Mouse (Mus musculus): ENCODE results near the gene Aff1. TPM values are rescaled to one million over a fixed set of nuclear protein-coding genes. Genes with fewer than 3 reads are reported as not detected.

The Aff1 gene
- polyA plus RNA-seq, 1 experiment from 2014 or later = 13.5 TPM

- no peaks in the 10 kb centered on the region for H3K9me3 ChIP-seq (replicated peaks; ENCODE audit: control insufficient read depth, low read length)
- 76% methylated on average over 5 of the region's 5 CpGs for WGBS
Measured at GRCm38 (mm10) chr5:103716824-103717342, 24.7 kb downstream of the Aff1 start.

DNA sequence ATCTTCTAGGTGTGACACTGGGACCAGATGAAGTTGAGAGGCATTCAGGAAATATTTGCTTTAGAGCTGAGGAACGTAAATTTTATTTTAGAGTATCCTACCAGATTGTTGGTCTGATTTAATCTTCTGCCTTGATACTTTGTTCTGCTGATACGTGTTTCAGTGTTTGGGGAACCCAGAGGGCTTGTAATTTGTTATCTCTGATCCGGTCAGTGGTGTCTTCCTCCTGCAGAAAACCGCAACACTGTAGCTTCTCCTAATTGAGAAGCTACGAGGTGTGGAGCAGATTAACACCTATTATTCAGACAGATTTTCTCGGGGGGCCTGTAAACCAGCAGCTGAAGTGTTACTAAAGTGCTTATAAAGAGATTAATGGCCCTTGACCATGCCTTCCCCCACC, 27.0 kb downstream of the Aff1 start:
- Histone ChIP-seq H3K27me3 (ENCODE audit: control insufficient read depth, insufficient read depth, low read length) (no peaks in the 10 kb centered on the region), H3K4me2 (ENCODE audit: low read depth, low read length) (no peak overlapping the region), H3K27ac (ENCODE audit: low read length) (no peak overlapping the region), H3K36me3 (ENCODE audit: control insufficient read depth, insufficient read depth) (no peaks in the 10 kb centered on the region), H3K9me3 (replicated peaks; ENCODE audit: control insufficient read depth, low read length) (no peaks in the 10 kb centered on the region), H3K4me1 (ENCODE audit: control insufficient read depth, insufficient read depth, low read length) (0 out of 2 replicates have a peak, but pooled peaks cover 3% of the 10 kb centered on the region), H3K9ac (ENCODE audit: low read length) (no peak overlapping the region), H3K4me3 (ENCODE audit: low read length) (no peak overlapping the region)
- ATAC-seq (replicated peaks; ENCODE audit: extremely low read depth, insufficient read depth, low FRiP score) = no peak
- 36% methylated on average over 6 of the region's 6 CpGs for WGBS

More at GRCm38 (mm10) chr5:103716824-103717342, 24.7 kb downstream of the Aff1 start:
- no peak overlapping the region for H3K4me2 ChIP-seq (ENCODE audit: low read depth, low read length)
- 0 out of 2 replicates have a peak, but pooled peaks cover 3% of the 10 kb centered on the region for H3K4me1 ChIP-seq (ENCODE audit: control insufficient read depth, insufficient read depth, low read length)
- no peak overlapping the region for H3K27ac ChIP-seq (ENCODE audit: low read length)
- no peak for ATAC-seq (replicated peaks; ENCODE audit: extremely low read depth, insufficient read depth, low FRiP score)
- no peak overlapping the region for H3K4me3 ChIP-seq (ENCODE audit: low read length)
- no peak overlapping the region for H3K9ac ChIP-seq (ENCODE audit: low read length)
- H3K36me3 ChIP-seq (ENCODE audit: control insufficient read depth, insufficient read depth) = no peaks in the 10 kb centered on the region
- H3K27me3 ChIP-seq (ENCODE audit: control insufficient read depth, insufficient read depth, low read length) = no peaks in the 10 kb centered on the region

DNA sequence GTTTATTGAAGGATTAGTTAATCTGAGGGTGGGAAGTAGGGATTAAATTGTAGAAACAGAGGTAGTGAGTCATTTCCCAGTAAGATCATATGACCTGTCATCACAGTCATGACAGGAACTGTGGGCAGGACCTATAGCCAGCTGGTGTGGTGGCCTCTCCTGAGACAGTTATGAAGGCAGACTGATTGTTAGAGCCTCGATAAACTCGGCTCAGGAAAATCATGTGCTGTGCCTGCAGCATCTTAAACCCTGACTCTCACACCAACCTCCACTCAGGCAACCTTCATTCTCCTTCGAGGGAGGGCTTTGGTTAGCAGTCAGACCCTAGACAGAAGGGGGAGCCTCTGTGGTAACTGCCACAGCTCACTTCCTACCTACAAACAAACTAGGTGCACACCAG, 27.7 kb downstream of the Aff1 start:
- 0 out of 2 replicates have a peak, but pooled peaks cover 3% of the 10 kb centered on the region for H3K4me1 ChIP-seq (ENCODE audit: control insufficient read depth, insufficient read depth, low read length)

GRCm38 (mm10) chr5:103720967-103721366, 28.8 kb downstream of the Aff1 start:
- H3K27ac ChIP-seq (ENCODE audit: low read length) = no peak overlapping the region
- no peak overlapping the region for H3K4me3 ChIP-seq (ENCODE audit: low read length)
- no peak overlapping the region for H3K9ac ChIP-seq (ENCODE audit: low read length)
- 58% methylated on average over 6 of the region's 6 CpGs for WGBS
- no peak overlapping the region for H3K4me2 ChIP-seq (ENCODE audit: low read depth, low read length)
- ATAC-seq (replicated peaks; ENCODE audit: extremely low read depth, insufficient read depth, low FRiP score) = no peak
- 0 out of 2 replicates have a peak, but pooled peaks cover 3% of the 10 kb centered on the region for H3K4me1 ChIP-seq (ENCODE audit: control insufficient read depth, insufficient read depth, low read length)
- H3K9me3 ChIP-seq (replicated peaks; ENCODE audit: control insufficient read depth, low read length) = no peaks in the 10 kb centered on the region
- H3K27me3 ChIP-seq (ENCODE audit: control insufficient read depth, insufficient read depth, low read length) = no peaks in the 10 kb centered on the region
- no peaks in the 10 kb centered on the region for H3K36me3 ChIP-seq (ENCODE audit: control insufficient read depth, insufficient read depth)

More for the DNA sequence above, 27.7 kb downstream of the Aff1 start:
- Histone ChIP-seq H3K9ac (ENCODE audit: low read length) (no peak overlapping the region), H3K27me3 (ENCODE audit: control insufficient read depth, insufficient read depth, low read length) (no peaks in the 10 kb centered on the region), H3K27ac (ENCODE audit: low read length) (no peak overlapping the region), H3K4me2 (ENCODE audit: low read depth, low read length) (no peak overlapping the region), H3K4me3 (ENCODE audit: low read length) (no peak overlapping the region), H3K9me3 (replicated peaks; ENCODE audit: control insufficient read depth, low read length) (no peaks in the 10 kb centered on the region), H3K36me3 (ENCODE audit: control insufficient read depth, insufficient read depth) (no peaks in the 10 kb centered on the region)
- no peak for ATAC-seq (replicated peaks; ENCODE audit: extremely low read depth, insufficient read depth, low FRiP score)
- 30% methylated on average over 3 of the region's 3 CpGs for WGBS

DNA sequence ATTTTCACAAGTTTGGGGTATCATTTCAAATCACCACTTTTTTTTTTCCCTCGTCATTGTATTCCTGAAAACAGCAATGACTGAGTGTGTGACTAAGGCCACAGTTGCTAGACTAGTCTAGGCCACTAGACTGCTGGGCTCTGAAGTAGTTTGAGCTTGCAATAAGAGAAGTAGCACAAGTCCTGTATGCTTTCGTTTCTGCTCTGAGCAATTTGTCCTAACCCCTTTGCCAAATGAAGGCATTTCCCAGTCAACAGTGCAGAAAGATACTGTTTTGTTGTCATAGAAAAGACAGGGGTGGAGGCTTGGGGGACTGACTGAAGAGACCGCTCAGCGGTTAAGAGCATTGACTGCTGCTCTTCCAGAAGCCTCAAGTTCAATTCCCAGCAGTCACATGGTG, 29.3 kb downstream of the Aff1 start:
- H3K27me3 ChIP-seq (ENCODE audit: control insufficient read depth, insufficient read depth, low read length) = no peaks in the 10 kb centered on the region
- 0 out of 2 replicates have a peak, but pooled peaks cover 3% of the 10 kb centered on the region for H3K4me1 ChIP-seq (ENCODE audit: control insufficient read depth, insufficient read depth, low read length)
- H3K9ac ChIP-seq (ENCODE audit: low read length) = no peak overlapping the region
- WGBS = 75% methylated on average over 4 of the region's 4 CpGs
- H3K36me3 ChIP-seq (ENCODE audit: control insufficient read depth, insufficient read depth) = no peaks in the 10 kb centered on the region
- H3K9me3 ChIP-seq (replicated peaks; ENCODE audit: control insufficient read depth, low read length) = no peaks in the 10 kb centered on the region
- no peak overlapping the region for H3K4me2 ChIP-seq (ENCODE audit: low read depth, low read length)
- no peak for ATAC-seq (replicated peaks; ENCODE audit: extremely low read depth, insufficient read depth, low FRiP score)
- no peak overlapping the region for H3K27ac ChIP-seq (ENCODE audit: low read length)
- no peak overlapping the region for H3K4me3 ChIP-seq (ENCODE audit: low read length)

DNA sequence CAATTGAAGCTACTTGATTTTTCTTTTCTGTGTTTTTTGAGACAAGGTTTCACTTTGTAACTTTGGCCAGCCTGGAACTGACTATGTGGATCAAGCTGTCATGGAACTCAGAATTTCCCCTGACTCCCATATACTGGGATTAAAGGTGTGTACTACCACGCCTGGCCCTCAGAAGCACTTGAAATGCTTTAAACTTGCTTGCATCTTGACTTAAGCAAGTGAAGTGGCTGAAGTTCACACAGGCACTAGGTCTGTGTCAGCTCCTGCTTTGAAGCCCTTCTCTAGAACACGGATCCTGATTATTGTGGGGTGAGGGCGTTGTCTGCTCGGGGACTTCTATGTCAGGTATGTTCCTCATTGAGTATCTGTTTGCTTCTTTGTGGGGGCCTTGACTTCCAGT, 30.5 kb downstream of the Aff1 start:
- Histone ChIP-seq H3K4me2 (ENCODE audit: low read depth, low read length) (no peak overlapping the region), H3K27me3 (ENCODE audit: control insufficient read depth, insufficient read depth, low read length) (no peaks in the 10 kb centered on the region), H3K9ac (ENCODE audit: low read length) (no peak overlapping the region), H3K9me3 (replicated peaks; ENCODE audit: control insufficient read depth, low read length) (no peaks in the 10 kb centered on the region), H3K4me3 (ENCODE audit: low read length) (no peak overlapping the region), H3K4me1 (ENCODE audit: control insufficient read depth, insufficient read depth, low read length) (0 out of 2 replicates have a peak, but pooled peaks cover 3% of the 10 kb centered on the region), H3K27ac (ENCODE audit: low read length) (no peak overlapping the region), H3K36me3 (ENCODE audit: control insufficient read depth, insufficient read depth) (no peaks in the 10 kb centered on the region)
- 66% methylated on average over 4 of the region's 4 CpGs for WGBS
- ATAC-seq (replicated peaks; ENCODE audit: extremely low read depth, insufficient read depth, low FRiP score) = no peak

DNA sequence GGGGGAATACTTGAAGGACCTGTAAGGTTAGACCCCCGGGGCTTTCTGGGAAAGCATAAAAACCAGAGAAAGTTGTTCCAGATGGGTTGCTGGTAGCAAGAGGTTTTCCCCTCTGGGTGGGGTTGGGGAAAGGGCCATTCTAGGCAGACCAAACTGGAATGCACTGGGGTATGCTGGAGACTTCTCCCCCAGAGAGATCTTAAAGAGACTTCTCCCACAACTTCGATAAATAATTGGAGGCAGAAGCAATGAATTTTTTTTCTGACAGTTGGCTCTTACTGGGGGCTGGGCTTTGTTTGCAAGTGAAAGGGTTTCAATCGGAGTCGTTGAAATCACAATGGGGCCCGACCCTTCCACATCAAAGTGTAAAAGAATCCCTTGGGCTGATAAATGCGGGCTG, 32.2 kb downstream of the Aff1 start:
- H3K9me3 ChIP-seq (replicated peaks; ENCODE audit: control insufficient read depth, low read length) = no peaks in the 10 kb centered on the region
- no peak overlapping the region for H3K4me2 ChIP-seq (ENCODE audit: low read depth, low read length)
- no peaks in the 10 kb centered on the region for H3K27me3 ChIP-seq (ENCODE audit: control insufficient read depth, insufficient read depth, low read length)
- H3K9ac ChIP-seq (ENCODE audit: low read length) = no peak overlapping the region
- H3K4me1 ChIP-seq (ENCODE audit: control insufficient read depth, insufficient read depth, low read length) = no peaks in the 10 kb centered on the region
- H3K36me3 ChIP-seq (ENCODE audit: control insufficient read depth, insufficient read depth) = no peaks in the 10 kb centered on the region
- H3K4me3 ChIP-seq (ENCODE audit: low read length) = no peak overlapping the region
- WGBS = 30% methylated on average over 6 of the region's 6 CpGs
- no peak for ATAC-seq (replicated peaks; ENCODE audit: extremely low read depth, insufficient read depth, low FRiP score)
- no peak overlapping the region for H3K27ac ChIP-seq (ENCODE audit: low read length)

GRCm38 (mm10) chr5:103724823-103725222, 32.6 kb downstream of the Aff1 start:
- H3K4me3 ChIP-seq (ENCODE audit: low read length) = no peak overlapping the region
- H3K4me2 ChIP-seq (ENCODE audit: low read depth, low read length) = no peak overlapping the region
- no peaks in the 10 kb centered on the region for H3K36me3 ChIP-seq (ENCODE audit: control insufficient read depth, insufficient read depth)
- H3K27ac ChIP-seq (ENCODE audit: low read length) = no peak overlapping the region
- ATAC-seq (replicated peaks; ENCODE audit: extremely low read depth, insufficient read depth, low FRiP score) = no peak
- H3K4me1 ChIP-seq (ENCODE audit: control insufficient read depth, insufficient read depth, low read length) = no peaks in the 10 kb centered on the region
- H3K9me3 ChIP-seq (replicated peaks; ENCODE audit: control insufficient read depth, low read length) = no peaks in the 10 kb centered on the region
- no peak overlapping the region for H3K9ac ChIP-seq (ENCODE audit: low read length)
- no peaks in the 10 kb centered on the region for H3K27me3 ChIP-seq (ENCODE audit: control insufficient read depth, insufficient read depth, low read length)
- 43% methylated on average over 3 of the region's 3 CpGs for WGBS

DNA sequence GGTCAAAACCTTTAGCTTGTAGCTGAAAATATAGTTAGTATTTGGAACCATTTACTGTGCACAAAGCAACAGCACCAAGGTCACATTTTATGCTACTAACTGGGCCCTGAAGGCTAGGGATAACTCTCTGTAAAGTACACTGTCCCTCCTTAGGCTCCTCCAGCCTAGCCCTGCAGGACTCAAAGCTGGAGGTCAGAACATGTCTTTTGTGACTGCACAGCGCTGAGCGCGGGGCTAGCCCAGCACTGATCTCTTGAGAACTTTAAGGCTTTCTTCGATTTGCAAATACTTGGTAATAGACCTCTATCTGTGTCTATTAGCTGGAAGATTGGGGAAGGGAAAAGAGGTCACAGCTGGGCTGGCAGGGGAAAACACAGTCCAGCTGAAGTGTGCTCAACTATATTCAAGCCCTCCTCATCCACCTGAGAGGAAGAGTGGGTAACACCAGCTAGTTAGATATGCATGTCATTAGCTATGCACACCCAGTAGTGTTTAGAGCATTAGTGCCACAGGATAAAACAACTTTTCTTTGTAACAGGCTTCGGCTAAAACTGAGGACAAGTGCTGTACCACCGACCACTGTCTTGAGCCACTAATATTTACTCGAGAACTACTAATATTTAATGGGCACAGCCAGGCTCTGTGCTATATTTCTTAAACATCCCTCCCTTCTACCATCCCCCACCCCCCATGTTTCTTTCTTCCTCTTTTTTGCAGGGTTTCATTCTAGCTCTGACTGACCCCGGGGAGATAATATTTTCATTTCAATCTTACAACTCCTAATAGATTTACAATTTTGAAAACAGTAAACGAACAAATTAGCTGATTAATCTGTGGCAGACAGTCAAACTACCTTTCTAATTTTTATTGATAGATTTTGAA, 33.3 kb downstream of the Aff1 start:
- no peaks in the 10 kb centered on the region for H3K36me3 ChIP-seq (ENCODE audit: control insufficient read depth, insufficient read depth)
- no peak for ATAC-seq (replicated peaks; ENCODE audit: extremely low read depth, insufficient read depth, low FRiP score)
- WGBS = 69% methylated on average over 9 of the region's 9 CpGs
- H3K9ac ChIP-seq (ENCODE audit: low read length) = no peak overlapping the region
- no peaks in the 10 kb centered on the region for H3K4me1 ChIP-seq (ENCODE audit: control insufficient read depth, insufficient read depth, low read length)
- no peak overlapping the region for H3K4me2 ChIP-seq (ENCODE audit: low read depth, low read length)
- H3K4me3 ChIP-seq (ENCODE audit: low read length) = no peak overlapping the region
- H3K27ac ChIP-seq (ENCODE audit: low read length) = no peak overlapping the region
- H3K27me3 ChIP-seq (ENCODE audit: control insufficient read depth, insufficient read depth, low read length) = no peaks in the 10 kb centered on the region
- H3K9me3 ChIP-seq (replicated peaks; ENCODE audit: control insufficient read depth, low read length) = no peaks in the 10 kb centered on the region
